Mouse (Mus musculus) neural tube, embryonic 11.5 days (tissue): Measurements from ENCODE around the gene Dyrk3. TPM values are rescaled to one million over a fixed set of nuclear protein-coding genes. Genes with fewer than 3 reads are reported as not detected.

Experiments used
- ATAC-seq: fragments of 200-750 bp; cut with Nextera tagmentation; 2 replicates; pipeline ENCODE4 v1.8.0; 2017; ENCODE audit warnings: moderate number of reproducible peaks, mild to moderate bottlenecking, moderate TSS enrichment, moderate library complexity; ENCODE audit not compliant: insufficient read depth, low FRiP score, low TSS enrichment
- DNase-seq: peaks from one replicate; pipeline ENCODE4 v3.0.0-alpha.2; 2015; ENCODE audit warnings: low spot score
- H3K27ac ChIP-seq: fragments of 300-500 bp; sonication (generic); 2 replicates; pipeline ENCODE4 v1.5.1; 2014; ENCODE audit warnings: low read depth, mild to moderate bottlenecking, low read length
- H3K27me3 ChIP-seq: fragments of 300-500 bp; sonication (generic); 2 replicates; pipeline ENCODE4 v1.6.1; 2014; ENCODE audit warnings: mild to moderate bottlenecking, low read length, mixed read lengths; ENCODE audit not compliant: control insufficient read depth, insufficient read depth
- H3K36me3 ChIP-seq: fragments of 300-500 bp; sonication (generic); 2 replicates; pipeline ENCODE4 v1.6.1; 2014; ENCODE audit warnings: mild to moderate bottlenecking, low read length, moderate library complexity, mixed read lengths; ENCODE audit not compliant: control insufficient read depth, insufficient read depth
- H3K4me1 ChIP-seq: fragments of 300-500 bp; sonication (generic); 2 replicates; pipeline ENCODE4 v1.6.1; 2014; ENCODE audit warnings: low read length, mixed read lengths; ENCODE audit not compliant: control insufficient read depth, insufficient read depth
- H3K4me2 ChIP-seq: fragments of 300-500 bp; sonication (generic); 2 replicates; pipeline ENCODE4 v1.6.1; 2014; ENCODE audit warnings: low read depth, mild to moderate bottlenecking, moderate library complexity
- H3K4me3 ChIP-seq: fragments of 300-500 bp; sonication (generic); 2 replicates; pipeline ENCODE4 v1.5.1; 2014; ENCODE audit warnings: low read depth, low read length
- H3K9ac ChIP-seq: fragments of 300-500 bp; sonication (generic); 2 replicates; pipeline ENCODE4 v1.6.1; 2014; ENCODE audit warnings: mild to moderate bottlenecking, low read length
- H3K9me3 ChIP-seq: fragments of 300-500 bp; sonication (generic); 2 replicates; pipeline ENCODE4 v1.6.1; 2016; ENCODE audit warnings: low read length; ENCODE audit not compliant: control insufficient read depth
- WGBS: fragments of 180-500 bp; shearing (Covaris S2); extraction: QIAGEN DNeasy Blood & Tissue Kit; methylation state at CpG from one replicate; pipeline ENCODE4 v1.1.7; 2014; 5-methylcytosine and 5-hydroxymethylcytosine counted together
- polyA plus RNA-seq: library from polyadenylated mRNA; unstranded; fragments of >200 nt; fragmentation: Nextera tagmentation; extraction: Ambion mirVana; gene quantifications from 2 replicates; pipeline ENCODE4 v1.2.1, GENCODE M21; 2014

Dyrk3 gene
- polyA plus RNA-seq, 1 experiment from 2014 or later: 11.3 TPM

GRCm38 (mm10) chr1:131110525-131111106 lies 27.5 kb downstream of the Dyrk3 start:
- Histone ChIP-seq H3K27ac (no peak overlapping the region), H3K4me1 (no peaks in the 10 kb centered on the region), H3K36me3 (no peaks in the 10 kb centered on the region), H3K4me2 (no peak overlapping the region), H3K9me3 (no peaks in the 10 kb centered on the region), H3K9ac (no peak overlapping the region), H3K4me3 (no peak overlapping the region), H3K27me3 (no peaks in the 10 kb centered on the region)
- DNase-seq (no peak), ATAC-seq (no peak)
- WGBS: 76% methylated on average over 12 of the region's 12 CpGs

- no peaks in the 10 kb centered on the region for H3K4me1 ChIP-seq
- H3K36me3 ChIP-seq: no peaks in the 10 kb centered on the region
- no peak overlapping the region for H3K4me3 ChIP-seq
- no peaks in the 10 kb centered on the region for H3K27me3 ChIP-seq
- H3K27ac ChIP-seq: no peak overlapping the region
- 62% methylated on average over 10 of the region's 10 CpGs for WGBS
- H3K4me2 ChIP-seq: no peak overlapping the region
- H3K9ac ChIP-seq: no peak overlapping the region
- H3K9me3 ChIP-seq: no peaks in the 10 kb centered on the region
- DNase-seq (no peak), ATAC-seq (no peak; the same call in 1 of the 2 replicates)
Observed at GRCm38 (mm10) chr1:131107575-131108308, 30.4 kb downstream of the Dyrk3 start.

- ATAC-seq (no peak), DNase-seq (no peak)
- 89% methylated on average over 10 of the region's 10 CpGs for WGBS
Observed at GRCm38 (mm10) chr1:131103776-131104424, 34.2 kb downstream of the Dyrk3 start.

GRCm38 (mm10) chr1:131100808-131101207 lies 37.3 kb downstream of the Dyrk3 start:
- no peak for ATAC-seq

More at GRCm38 (mm10) chr1:131103776-131104424, 34.2 kb downstream of the Dyrk3 start:
- Histone ChIP-seq H3K36me3 (no peaks in the 10 kb centered on the region), H3K4me1 (no peaks in the 10 kb centered on the region), H3K9ac (no peak overlapping the region), H3K4me2 (no peak overlapping the region), H3K27me3 (no peaks in the 10 kb centered on the region), H3K4me3 (no peak overlapping the region), H3K27ac (no peak overlapping the region), H3K9me3 (no peaks in the 10 kb centered on the region)

GRCm38 (mm10) chr1:131097700-131098094 lies 40.4 kb downstream of the Dyrk3 start, which contains the start of gene Mapkapk2:
Mapkapk2 (minus strand) TSS chr1:131097826.
- no peaks in the 10 kb centered on the region for H3K36me3 ChIP-seq
- peak within 1 kb of the TSS; percentile 81 for H3K4me2 ChIP-seq
- peak; percentile 97 for ATAC-seq
- H3K9ac ChIP-seq: peak within 1 kb of the TSS; percentile 92
- H3K27me3 ChIP-seq: no peaks in the 10 kb centered on the region
- peak; percentile 93 for DNase-seq
- WGBS: under 1% methylated on average over 29 of the region's 32 CpGs
- peaks cover 11% of the 10 kb centered on the region for H3K4me1 ChIP-seq
- H3K27ac ChIP-seq: peak within 1 kb of the TSS; percentile 78
- peak within 1 kb of the TSS; percentile 92 for H3K4me3 ChIP-seq
- H3K9me3 ChIP-seq: no peaks in the 10 kb centered on the region

More at GRCm38 (mm10) chr1:131100808-131101207, 37.3 kb downstream of the Dyrk3 start:
- Histone ChIP-seq H3K36me3 (no peaks in the 10 kb centered on the region), H3K4me2 (no peak overlapping the region), H3K27me3 (no peaks in the 10 kb centered on the region), H3K9me3 (no peaks in the 10 kb centered on the region), H3K9ac (no peak overlapping the region), H3K27ac (no peak overlapping the region), H3K4me3 (no peak overlapping the region), H3K4me1 (peaks cover 5% of the 10 kb centered on the region)
- no peak for DNase-seq
- 93% methylated on average over 1 of the region's 1 CpGs for WGBS

GRCm38 (mm10) chr1:131096803-131097699 lies 41.1 kb downstream of the Dyrk3 start:
- H3K9ac ChIP-seq: peak overlapping the region; percentile 92
- DNase-seq: peak; percentile 77
- H3K27me3 ChIP-seq: no peaks in the 10 kb centered on the region
- peak overlapping the region; percentile 92 for H3K4me3 ChIP-seq
- no peaks in the 10 kb centered on the region for H3K36me3 ChIP-seq
- under 1% methylated on average over 89 of the region's 98 CpGs for WGBS
- peaks cover 11% of the 10 kb centered on the region for H3K4me1 ChIP-seq
- H3K9me3 ChIP-seq: no peaks in the 10 kb centered on the region
- H3K4me2 ChIP-seq: peak overlapping the region; percentile 81
- peak; percentile 81 for ATAC-seq
- H3K27ac ChIP-seq: peak overlapping the region; percentile 78

GRCm38 (mm10) chr1:131096132-131096695 lies 41.9 kb downstream of the Dyrk3 start:
- H3K4me3 ChIP-seq: peak overlapping the region; percentile 92
- H3K27ac ChIP-seq: 0 out of 2 replicates have a peak overlapping the region, but pooled peaks have one; percentile 78
- no peak for DNase-seq
- H3K9me3 ChIP-seq: no peaks in the 10 kb centered on the region
- peak overlapping the region; percentile 92 for H3K9ac ChIP-seq
- H3K36me3 ChIP-seq: no peaks in the 10 kb centered on the region
- no peaks in the 10 kb centered on the region for H3K27me3 ChIP-seq
- ATAC-seq: no peak
- peaks cover 11% of the 10 kb centered on the region for H3K4me1 ChIP-seq
- H3K4me2 ChIP-seq: peak overlapping the region; percentile 81
- WGBS: 30% methylated on average over 9 of the region's 9 CpGs

- peak overlapping the region; percentile 92 for H3K4me3 ChIP-seq
- H3K4me2 ChIP-seq: peak overlapping the region; percentile 81
- H3K9me3 ChIP-seq: no peaks in the 10 kb centered on the region
- H3K27me3 ChIP-seq: no peaks in the 10 kb centered on the region
- ATAC-seq (no peak), DNase-seq (no peak)
- H3K27ac ChIP-seq: no peak overlapping the region
- peaks cover 11% of the 10 kb centered on the region for H3K4me1 ChIP-seq
- H3K9ac ChIP-seq: no peak overlapping the region
- no peaks in the 10 kb centered on the region for H3K36me3 ChIP-seq
- 39% methylated on average over 8 of the region's 8 CpGs for WGBS
Observed at GRCm38 (mm10) chr1:131095574-131095973, 42.6 kb downstream of the Dyrk3 start.
